Mouse (Mus musculus) ES-E14 (cell line): ENCODE measurements around the gene Trrap.

Experiments
- CHD2 ChIP-seq: IDR thresholded peaks from 2 replicates; pipeline ENCODE4 v1.6.1; 2014; ENCODE audit warnings: mild to moderate bottlenecking, low read depth, low read length, inconsistent platforms
- HCFC1 ChIP-seq: IDR thresholded peaks from 2 replicates; pipeline ENCODE4 v1.6.1; 2012; ENCODE audit warnings: low read length, inconsistent platforms, borderline replicate concordance; ENCODE audit not compliant: insufficient read depth
- MAFK ChIP-seq: IDR thresholded peaks from 2 replicates; pipeline ENCODE4 v1.6.1; 2014; ENCODE audit warnings: mild to moderate bottlenecking, low read depth, low read length, inconsistent platforms; ENCODE audit not compliant: insufficient read depth
- ZC3H11A ChIP-seq: IDR thresholded peaks from 2 replicates; pipeline ENCODE4 v1.6.1; 2012; ENCODE audit warnings: low read depth, mild to moderate bottlenecking, inconsistent platforms, low read length, borderline replicate concordance
- ZNF384 ChIP-seq: IDR thresholded peaks from 2 replicates; pipeline ENCODE4 v1.6.1; 2012; ENCODE audit warnings: low read depth, low read length, inconsistent platforms

- no peak for TF ChIP-seq HCFC1
- TF ChIP-seq ZC3H11A: no peak
- TF ChIP-seq MAFK: no peak
- no peak for TF ChIP-seq ZNF384
- TF ChIP-seq CHD2: no peak
Measured at GRCm38 (mm10) chr5:144859284-144859683, 91.8 kb downstream of the Trrap start.
